Mouse (Mus musculus): ENCODE data around the gene Runx1.

Gene Runx1

GRCm38 (mm10) chr16:92696411-92697015, 129.4 kb downstream of the Runx1 start:
- DNase-seq = peak; percentile 81

GRCm38 (mm10) chr16:92695981-92696380, 130.0 kb downstream of the Runx1 start:
- no peak for DNase-seq

GRCm38 (mm10) chr16:92695200-92695921, 130.6 kb downstream of the Runx1 start:
- peak; percentile 71 for DNase-seq

- DNase-seq = no peak
Measured at GRCm38 (mm10) chr16:92694496-92695106, 131.3 kb downstream of the Runx1 start.

GRCm38 (mm10) chr16:92690759-92691158, 135.2 kb downstream of the Runx1 start:
- DNase-seq = no peak

- DNase-seq = no peak
Measured at GRCm38 (mm10) chr16:92688941-92689340, 137.0 kb downstream of the Runx1 start.

GRCm38 (mm10) chr16:92686978-92687377, 139.0 kb downstream of the Runx1 start:
- no peak for DNase-seq

- DNase-seq = no peak
Measured at GRCm38 (mm10) chr16:92685766-92686315, 140.1 kb downstream of the Runx1 start.

- no peak for DNase-seq
Measured at GRCm38 (mm10) chr16:92684423-92685211, 141.3 kb downstream of the Runx1 start.

- DNase-seq = no peak
Measured at GRCm38 (mm10) chr16:92676630-92677029, 149.3 kb downstream of the Runx1 start.

GRCm38 (mm10) chr16:92675677-92676076, 150.3 kb downstream of the Runx1 start:
- no peak for DNase-seq

- DNase-seq = no peak
Measured at GRCm38 (mm10) chr16:92674916-92675450, 151.0 kb downstream of the Runx1 start.

- DNase-seq = no peak
Measured at GRCm38 (mm10) chr16:92674121-92674816, 151.7 kb downstream of the Runx1 start.

- DNase-seq = no peak
Measured at GRCm38 (mm10) chr16:92668807-92669206, 157.1 kb downstream of the Runx1 start.

- no peak for DNase-seq
Measured at GRCm38 (mm10) chr16:92661757-92662156, 164.2 kb downstream of the Runx1 start.

GRCm38 (mm10) chr16:92656750-92657149, 169.2 kb downstream of the Runx1 start:
- no peak for DNase-seq

- DNase-seq = no peak
Measured at GRCm38 (mm10) chr16:92654294-92654950, 171.5 kb downstream of the Runx1 start.

- no peak for DNase-seq
Measured at GRCm38 (mm10) chr16:92653816-92654215, 172.1 kb downstream of the Runx1 start.

- no peak for DNase-seq
Measured at GRCm38 (mm10) chr16:92651256-92651655, 174.7 kb downstream of the Runx1 start.

- no peak for DNase-seq
Measured at GRCm38 (mm10) chr16:92646153-92646552, 179.8 kb downstream of the Runx1 start.

GRCm38 (mm10) chr16:92645423-92646115, 180.4 kb downstream of the Runx1 start:
- peak; percentile 34 for DNase-seq

Data from thymus, postnatal 4 days (tissue).